Mouse (Mus musculus) cortical plate, adult 2 months (tissue): Measurements from ENCODE around the gene Col6a3.

Source experiments
- CTCF ChIP-seq: fragments of 200-500 bp; IDR thresholded peaks from 2 replicates; pipeline ENCODE4 v1.5.1; 2011; ENCODE audit warnings: mild to moderate bottlenecking, control low read depth, low read length; ENCODE audit not compliant: insufficient read depth; ENCODE audit errors: extremely low read depth
- POLR2A ChIP-seq: fragments of 200-500 bp; IDR thresholded peaks from 2 replicates; pipeline ENCODE4 v1.6.1; 2011; ENCODE audit warnings: mild to moderate bottlenecking, low read length, control low read depth; ENCODE audit not compliant: insufficient read depth; ENCODE audit errors: extremely low read depth

DNA sequence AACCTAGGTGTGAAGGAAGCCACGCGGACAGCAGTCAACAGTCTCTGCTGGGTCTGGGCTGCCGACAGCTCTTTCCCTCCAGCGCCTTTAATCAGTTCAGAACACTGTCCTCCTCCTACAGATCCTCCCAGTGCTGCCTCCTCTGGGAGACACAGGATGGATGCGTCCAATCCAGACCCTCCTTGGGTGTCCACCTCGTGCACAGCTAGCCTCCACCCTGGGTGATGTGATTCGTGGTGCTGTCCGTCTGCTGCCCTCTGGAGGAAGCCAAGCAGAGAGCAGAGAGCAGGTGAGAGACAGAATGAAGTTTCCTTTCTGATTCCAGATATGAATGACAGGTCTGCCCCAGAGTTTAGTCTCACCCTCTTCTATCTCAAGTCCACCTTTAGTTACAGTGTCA, 6.1 kb upstream of the Col6a3 start:
- TF ChIP-seq POLR2A (no peak), CTCF (peak; percentile 68)
